Mouse (Mus musculus): ENCODE measurements around the gene Ccdc86.

DNA sequence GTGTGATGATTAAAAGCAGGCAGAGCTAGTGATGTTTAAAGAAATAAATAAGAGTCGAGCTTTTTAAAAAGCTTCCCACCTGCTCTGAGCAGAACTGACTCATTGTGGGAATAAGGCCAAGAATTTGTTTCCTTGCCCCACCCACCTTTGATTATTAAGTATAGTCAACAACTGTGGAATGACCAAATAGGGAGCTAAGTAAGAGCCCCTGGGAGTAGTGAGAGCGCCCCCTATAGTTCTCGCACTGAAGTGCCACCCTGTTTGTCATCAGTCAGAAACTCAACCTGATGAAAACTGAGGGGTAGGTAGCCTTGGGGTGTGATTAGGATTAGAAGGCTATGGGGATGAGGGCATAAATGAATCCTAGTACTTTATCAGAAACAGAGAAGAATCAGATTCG is 27.3 kb upstream of the Ccdc86 start:
- TF ChIP-seq GATA1 (IDR thresholded peaks at IDR 0.05; ENCODE audit: borderline replicate concordance, low read length) (no peak), FLI1 (IDR thresholded peaks at IDR 0.05; ENCODE audit: low read length) (no peak)

All from megakaryocyte, embryonic 14.5 days (primary cell).